Mouse (Mus musculus): ENCODE measurements around the gene Ddi2. TPM values are rescaled to one million over a fixed set of nuclear protein-coding genes. Genes with fewer than 3 reads are reported as not detected.

Gene Ddi2
- polyA plus RNA-seq, 1 experiment from 2014 or later: 37.7 TPM

Other genes with a start within 250 kb of the Ddi2 start
- gene Spen, start 184.8 kb downstream of the Ddi2 start, polyA plus RNA-seq (2018): 18.2 to 31.4 TPM (median 19.2 TPM) in 3 replicates
- 107 to 177 TPM (median 134 TPM) in 3 replicates for gene Fblim1, start 117.3 kb downstream of the Ddi2 start, polyA plus RNA-seq (2018)
- 1.3 to 4.5 TPM (median 2.7 TPM) in 3 replicates for gene Tmem82, start 104.8 kb downstream of the Ddi2 start, polyA plus RNA-seq (2018)
- 0.09 to 0.17 TPM in 2 of 3 replicates, not detected in the other for gene Slc25a34, start 99.6 kb downstream of the Ddi2 start, polyA plus RNA-seq (2018)
- 44.8 to 76.0 TPM (median 74.2 TPM) in 3 replicates for gene Plekhm2, start 58.5 kb downstream of the Ddi2 start, polyA plus RNA-seq (2018)
- gene Rsc1a1, start 37.8 kb downstream of the Ddi2 start, polyA plus RNA-seq (2018): 4.2 to 8.9 TPM in 2 of 3 replicates, not detected in the other
- gene Agmat, start 23.3 kb upstream of the Ddi2 start, polyA plus RNA-seq (2018): not detected in 3 replicates
- 10.2 to 13.9 TPM (median 12.2 TPM) in 3 replicates for gene Dnajc16, start 67.5 kb upstream of the Ddi2 start, polyA plus RNA-seq (2018)
- 16.4 to 31.0 TPM (median 27.3 TPM) in 3 replicates for gene Casp9, start 70.2 kb upstream of the Ddi2 start, polyA plus RNA-seq (2018)
- not detected in 3 replicates for gene Cela2a, start 102.7 kb upstream of the Ddi2 start, polyA plus RNA-seq (2018)
- gene Ctrc, start 122.9 kb upstream of the Ddi2 start, polyA plus RNA-seq (2018): not detected in 3 replicates
- 472 to 767 TPM (median 504 TPM) in 3 replicates for gene Efhd2, start 151.5 kb upstream of the Ddi2 start, polyA plus RNA-seq (2018)

All from macrophage (primary cell).